4 mouse cellular contexts compared by ENCODE assay signal in genomic region chr11:102410345-102410744, GRCm38 (mm10). TPM values are rescaled to one million over a fixed set of nuclear protein-coding genes. Genes with fewer than 3 reads are reported as not detected.
"Had no signal": no experiment of that assay in that cellular context is flagged by ENCODE, and none has a peak within 500 bp of the region (broad histone marks: within the 10 kb centered on the region; RNA-seq: fewer than 3 reads in every experiment).

No protein-coding gene starts in this region.

RNA-seq across cellular contexts. Expression of gene Rundc3a, which starts 17.1 kb away (rescaled TPM):
- total RNA-seq: gastrocnemius, adult 2 months; granulocyte monocyte progenitor cell, adult 5-6 weeks; heart, postnatal 25 days had no signal

RNA-seq across cellular contexts. Expression of gene Fam171a2, which starts 37.1 kb away (rescaled TPM):
- total RNA-seq: granulocyte monocyte progenitor cell, adult 5-6 weeks had no signal
- polyA plus RNA-seq: inflammation-experienced regulatory T-cells, adult 6 months had no signal
